Mouse (Mus musculus) heart, adult 2 months (tissue): ENCODE data around the gene H2-Eb2. TPM values are rescaled to one million over a fixed set of nuclear protein-coding genes. Genes with fewer than 3 reads are reported as not detected.

Experiments used
- DNase-seq, 2 experiments: peaks; one replicate each; pipeline ENCODE4 v3.0.0; 2021
- H3K27ac ChIP-seq: fragments of 200-600 bp; 2 replicates; pipeline ENCODE4 v1.8.1; 2022
- H3K27me3 ChIP-seq: fragments of 200-500 bp; 2 replicates; pipeline ENCODE4 v1.6.1; 2012; ENCODE audit warnings: mild to moderate bottlenecking, low read length, inconsistent platforms, mixed read lengths; ENCODE audit not compliant: control insufficient read depth, insufficient read depth
- H3K36me3 ChIP-seq: fragments of 200-500 bp; 2 replicates; pipeline ENCODE4 v1.6.1; 2012; ENCODE audit warnings: low read length, inconsistent platforms; ENCODE audit not compliant: control insufficient read depth, insufficient read depth
- H3K4me1 ChIP-seq: fragments of 200-500 bp; 2 replicates; pipeline ENCODE4 v1.6.1; 2011; ENCODE audit warnings: low read length; ENCODE audit not compliant: control insufficient read depth, insufficient read depth
- H3K4me3 ChIP-seq: fragments of 200-600 bp; 2 replicates; pipeline ENCODE4 v1.8.1; 2022
- H3K79me2 ChIP-seq: fragments of 200-500 bp; replicated peaks from 2 replicates; pipeline ENCODE4 v1.6.1; 2012; ENCODE audit warnings: mild to moderate bottlenecking, inconsistent platforms, low read length, moderate library complexity, mixed read lengths; ENCODE audit not compliant: control insufficient read depth, insufficient read depth
- H3K9ac ChIP-seq: fragments of 200-500 bp; 2 replicates; pipeline ENCODE4 v1.6.1; 2012; ENCODE audit warnings: low read depth, mild to moderate bottlenecking, control low read depth, inconsistent platforms, low read length, mixed read lengths
- CTCF ChIP-seq: fragments of 200-600 bp; IDR thresholded peaks from 2 replicates; pipeline ENCODE4 v1.8.1; 2022; ENCODE audit warnings: antibody characterized with exemption, mild to moderate bottlenecking, moderate library complexity
- EP300 ChIP-seq: fragments of 200-500 bp; IDR thresholded peaks from 2 replicates; pipeline ENCODE4 v1.6.1; 2011; ENCODE audit warnings: low read depth, low read length, control low read depth; ENCODE audit not compliant: insufficient read depth
- POLR2A ChIP-seq: fragments of 200-500 bp; IDR thresholded peaks from 2 replicates; pipeline ENCODE4 v1.6.1; 2011; ENCODE audit warnings: mild to moderate bottlenecking, low read depth, low read length, control low read depth; ENCODE audit not compliant: insufficient read depth
- WGBS: fragments of 180-500 bp; shearing (Covaris S2); methylation state at CpG from one replicate; pipeline ENCODE4 v1.1.7; 2018; 5-methylcytosine and 5-hydroxymethylcytosine counted together
- intact Hi-C: fragments of 180-260 bp; cut with DNase I; formaldehyde crosslinking; loops from one replicate; pipeline ENCODE4 v1.15.1; 2025
- polyA plus RNA-seq: library from polyadenylated mRNA; depleted of rRNA; stranded (reverse); fragments of >200 nt; gene quantifications from 2 replicates; pipeline ENCODE4 v1.2.3, GENCODE M21; 2012; rRNA removed
- total RNA-seq, 2 experiments: library from RNA; stranded (reverse); gene quantifications; 2 replicates each; pipeline ENCODE4 v1.2.3; 2021

H2-Eb2 gene
- total and polyA plus RNA-seq, 3 experiments = 0.33 TPM; not detected in 2

- Histone ChIP-seq H3K36me3 (no peaks in the 10 kb centered on the region), H3K4me1 (no peaks in the 10 kb centered on the region), H3K4me3 (no peak overlapping the region), H3K79me2 (no peaks in the 10 kb centered on the region), H3K27me3 (no peaks in the 10 kb centered on the region), H3K27ac (no peak overlapping the region), H3K9ac (no peak overlapping the region)
- WGBS = 75% methylated on average over 7 of the region's 7 CpGs
- DNase-seq = no peak
- intact Hi-C loops = no loop called here
- no peak for TF ChIP-seq POLR2A
- TF ChIP-seq EP300 = no peak
- TF ChIP-seq CTCF = peak; percentile 25; the same call in 1 of the 2 replicates
Observed at GRCm38 (mm10) chr17:34383212-34383611, 57.7 kb downstream of the H2-Eb2 start.

GRCm38 (mm10) chr17:34384699-34385098, 59.2 kb downstream of the H2-Eb2 start:
- no peak for DNase-seq
- TF ChIP-seq CTCF = no peak
- no peak for TF ChIP-seq POLR2A
- TF ChIP-seq EP300 = no peak
- 57% methylated on average over 3 of the region's 3 CpGs for WGBS
- no peaks in the 10 kb centered on the region for H3K36me3 ChIP-seq
- H3K27ac ChIP-seq = no peak overlapping the region
- no peak overlapping the region for H3K9ac ChIP-seq
- no peaks in the 10 kb centered on the region for H3K79me2 ChIP-seq
- H3K4me1 ChIP-seq = no peaks in the 10 kb centered on the region
- intact Hi-C loops = no loop called here
- no peaks in the 10 kb centered on the region for H3K27me3 ChIP-seq
- no peak overlapping the region for H3K4me3 ChIP-seq

GRCm38 (mm10) chr17:34386656-34387055, 61.2 kb downstream of the H2-Eb2 start:
- H3K4me3 ChIP-seq = no peak overlapping the region
- 60% methylated on average over 2 of the region's 2 CpGs for WGBS
- intact Hi-C loops = no loop called here
- H3K9ac ChIP-seq = no peak overlapping the region
- no peaks in the 10 kb centered on the region for H3K36me3 ChIP-seq
- no peak for TF ChIP-seq EP300
- no peak overlapping the region for H3K27ac ChIP-seq
- DNase-seq = no peak
- no peaks in the 10 kb centered on the region for H3K79me2 ChIP-seq
- peaks cover 1% of the 10 kb centered on the region; the same call in 1 of the 2 replicates for H3K4me1 ChIP-seq
- no peaks in the 10 kb centered on the region for H3K27me3 ChIP-seq

GRCm38 (mm10) chr17:34388513-34388912, 63.0 kb downstream of the H2-Eb2 start:
- Histone ChIP-seq H3K4me1 (peaks cover 5% of the 10 kb centered on the region), H3K27ac (no peak overlapping the region), H3K27me3 (no peaks in the 10 kb centered on the region), H3K9ac (no peak overlapping the region), H3K79me2 (no peaks in the 10 kb centered on the region), H3K36me3 (no peaks in the 10 kb centered on the region), H3K4me3 (no peak overlapping the region)
- WGBS = 35% methylated on average over 4 of the region's 4 CpGs
- DNase-seq = peak in 1 of 2 experiments; percentile 43
- TF ChIP-seq CTCF = peak; percentile 80
- no peak for TF ChIP-seq POLR2A
- no peak for TF ChIP-seq EP300
- intact Hi-C loops = loop anchor here (1.0 kb wide), 1 partner anchor 23 kb away; no protein-coding TSS in a partner anchor

Other genes with a start within 250 kb of the H2-Eb2 start
- under 1 TPM; 0.20 to 0.29 TPM for gene H2-Oa, start 233.3 kb upstream of the H2-Eb2 start, total RNA-seq
- gene H2-Oa, start 233.3 kb upstream of the H2-Eb2 start, polyA plus RNA-seq = 0.79 and 3.2 TPM in 2 replicates
- gene H2-DMa, start 206.1 kb upstream of the H2-Eb2 start, total RNA-seq = 1 to 10 TPM; 4.0 to 7.5 TPM
- 12.2 and 21.3 TPM in 2 replicates for gene H2-DMa, start 206.1 kb upstream of the H2-Eb2 start, polyA plus RNA-seq
- gene Brd2, start 203.0 kb upstream of the H2-Eb2 start, total RNA-seq = 10 to 100 TPM; 67.6 to 71.1 TPM
- 78.9 and 118 TPM in 2 replicates for gene Brd2, start 203.0 kb upstream of the H2-Eb2 start, polyA plus RNA-seq
- 1 to 10 TPM; 2.1 to 2.3 TPM for gene H2-DMb2, start 182.4 kb upstream of the H2-Eb2 start, total RNA-seq
- gene H2-DMb2, start 182.4 kb upstream of the H2-Eb2 start, polyA plus RNA-seq = 2.3 and 7.6 TPM in 2 replicates
- gene H2-DMb1, start 172.6 kb upstream of the H2-Eb2 start, total RNA-seq = 1 to 10 TPM; 1.6 to 2.2 TPM
- 8.9 and 19.1 TPM in 2 replicates for gene H2-DMb1, start 172.6 kb upstream of the H2-Eb2 start, polyA plus RNA-seq
- gene Tap1, start 138.1 kb upstream of the H2-Eb2 start, total RNA-seq = 1 to 10 TPM; 3.4 to 7.2 TPM
- gene Tap1, start 138.1 kb upstream of the H2-Eb2 start, polyA plus RNA-seq = 10.9 and 11.7 TPM in 2 replicates
- gene Psmb9, start 137.9 kb upstream of the H2-Eb2 start, total RNA-seq = 10 to 100 TPM in 1 of 2 experiments, 1 to 10 TPM in 1; 6.9 to 13.5 TPM
- 16.0 and 20.5 TPM in 2 replicates for gene Psmb9, start 137.9 kb upstream of the H2-Eb2 start, polyA plus RNA-seq
- gene Psmb8, start 127.9 kb upstream of the H2-Eb2 start, total RNA-seq = 10 to 100 TPM; 12.3 to 18.9 TPM
- gene Psmb8, start 127.9 kb upstream of the H2-Eb2 start, polyA plus RNA-seq = 33.5 and 44.2 TPM in 2 replicates
- 10 to 100 TPM; 26.1 to 31.2 TPM for gene Tap2, start 122.1 kb upstream of the H2-Eb2 start, total RNA-seq
- 25.0 and 26.5 TPM in 2 replicates for gene Tap2, start 122.1 kb upstream of the H2-Eb2 start, polyA plus RNA-seq
- gene H2-Ob, start 86.8 kb upstream of the H2-Eb2 start, total RNA-seq = 1 to 10 TPM in 1 of 2 experiments, under 1 TPM in 1; 0.55 to 1.0 TPM
- gene H2-Ob, start 86.8 kb upstream of the H2-Eb2 start, polyA plus RNA-seq = 3.5 and 6.2 TPM in 2 replicates
- 10 to 100 TPM; 21.1 to 25.7 TPM for gene H2-Ab1, start 68.0 kb upstream of the H2-Eb2 start, total RNA-seq
- gene H2-Ab1, start 68.0 kb upstream of the H2-Eb2 start, polyA plus RNA-seq = 114 and 190 TPM in 2 replicates
- 10 to 100 TPM; 26.8 to 38.4 TPM for gene H2-Aa, start 37.8 kb upstream of the H2-Eb2 start, total RNA-seq
- 99.0 and 141 TPM in 2 replicates for gene H2-Aa, start 37.8 kb upstream of the H2-Eb2 start, polyA plus RNA-seq
- 10 to 100 TPM; 28.9 to 36.5 TPM for gene H2-Eb1, start 19.8 kb upstream of the H2-Eb2 start, total RNA-seq
- 49.5 and 74.4 TPM in 2 replicates for gene H2-Eb1, start 19.8 kb upstream of the H2-Eb2 start, polyA plus RNA-seq
- gene Btnl2, start 29.2 kb downstream of the H2-Eb2 start, total RNA-seq = under 1 TPM; 0.41 to 0.44 TPM
- 0.26 and 0.31 TPM in 2 replicates for gene Btnl2, start 29.2 kb downstream of the H2-Eb2 start, polyA plus RNA-seq
- gene Btnl1, start 51.5 kb downstream of the H2-Eb2 start, total RNA-seq = not detected
- gene Btnl1, start 51.5 kb downstream of the H2-Eb2 start, polyA plus RNA-seq = not detected in 2 replicates
- not detected for gene BC051142, start 73.2 kb downstream of the H2-Eb2 start, total RNA-seq
- gene BC051142, start 73.2 kb downstream of the H2-Eb2 start, polyA plus RNA-seq = 0.94 and 1.1 TPM in 2 replicates
- not detected for gene Btnl4, start 151.7 kb downstream of the H2-Eb2 start, total RNA-seq
- not detected in 2 replicates for gene Btnl4, start 151.7 kb downstream of the H2-Eb2 start, polyA plus RNA-seq
- not detected for gene Btnl6, start 191.7 kb downstream of the H2-Eb2 start, total RNA-seq
- gene Btnl6, start 191.7 kb downstream of the H2-Eb2 start, polyA plus RNA-seq = not detected in 2 replicates
- 10 to 100 TPM; 30.4 to 32.3 TPM for gene Notch4, start 238.6 kb downstream of the H2-Eb2 start, total RNA-seq
- 21.4 and 24.8 TPM in 2 replicates for gene Notch4, start 238.6 kb downstream of the H2-Eb2 start, polyA plus RNA-seq